Mouse (Mus musculus): ENCODE data around the gene Wnt1.

DNA sequence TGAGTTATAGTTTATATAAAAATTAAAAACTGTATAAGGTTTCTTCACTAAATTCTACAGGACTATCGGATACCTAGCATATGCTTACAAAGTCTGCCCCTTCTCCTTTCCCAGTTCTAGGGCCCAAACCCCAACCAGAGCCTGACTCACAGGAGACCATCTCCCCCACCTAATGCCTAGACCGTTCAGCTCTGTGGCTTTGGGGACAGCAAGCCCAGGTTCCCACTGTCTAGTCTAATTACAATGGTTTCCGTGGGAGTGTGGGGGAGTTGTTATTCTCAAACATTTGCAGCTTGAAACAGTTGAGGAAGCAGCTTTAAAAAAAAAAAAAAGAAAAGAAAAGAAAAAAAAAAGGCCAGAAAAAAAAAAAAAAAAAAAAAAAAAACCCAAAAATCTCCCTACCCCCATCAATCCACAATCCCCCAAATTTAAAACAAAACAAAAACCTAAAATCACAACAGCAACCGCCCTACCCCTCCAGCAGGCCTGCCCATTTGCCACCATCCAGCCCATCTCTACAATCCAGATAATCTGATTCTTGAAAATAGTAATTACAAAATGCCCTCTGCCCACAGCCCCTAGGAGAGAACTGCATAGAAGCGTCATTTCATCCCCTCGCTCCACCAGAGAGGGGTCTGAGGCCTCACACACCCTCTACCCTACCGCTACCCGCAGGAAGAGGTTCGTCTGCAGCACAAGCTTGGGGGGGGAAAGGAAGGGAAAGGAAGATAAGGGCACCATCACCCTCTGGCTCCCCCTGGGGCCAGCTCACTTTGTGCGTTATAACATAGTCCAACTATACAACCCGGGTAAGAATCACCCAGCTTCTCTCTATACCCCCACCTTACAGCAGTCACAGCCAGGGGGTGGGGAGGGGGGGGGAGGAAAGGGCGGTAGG, 42.8 kb downstream of the Wnt1 start:
- TF ChIP-seq TAL1 (IDR thresholded peaks at IDR 0.05; ENCODE audit: low read length) (no peak), GATA1 (IDR thresholded peaks at IDR 0.05; ENCODE audit: low read length) (peak; percentile 47; the same call in 1 of the 2 replicates)

Data from erythroblast, embryonic 14.5 days (primary cell).